Mouse (Mus musculus): Measurements from ENCODE around the gene Mreg. TPM values are rescaled to one million over a fixed set of nuclear protein-coding genes. Genes with fewer than 3 reads are reported as not detected.

Mreg gene
- polyA plus RNA-seq, 1 experiment from 2014 or later, result 38.8 TPM

Other genes with a start within 250 kb of the Mreg start
- 14.0 and 17.3 TPM in 2 replicates for gene Pecr, start 72.0 kb upstream of the Mreg start, polyA plus RNA-seq (2014; fragmentation: Nextera tagmentation; extraction: Ambion mirVana)
- 17.8 and 22.6 TPM in 2 replicates for gene Tmem169, start 72.1 kb upstream of the Mreg start, polyA plus RNA-seq (2014; fragmentation: Nextera tagmentation; extraction: Ambion mirVana)
- 58.1 and 61.0 TPM in 2 replicates for gene Xrcc5, start 95.1 kb upstream of the Mreg start, polyA plus RNA-seq (2014; fragmentation: Nextera tagmentation; extraction: Ambion mirVana)

All from neural tube, embryonic 11.5 days (tissue).